Mouse (Mus musculus): Measurements from ENCODE around the gene Agrp. TPM values are rescaled to one million over a fixed set of nuclear protein-coding genes. Genes with fewer than 3 reads are reported as not detected.

Gene Agrp
- total RNA-seq, 2 experiments from 2014 or later, result not detected

- peak; percentile 33 for ATAC-seq (ENCODE audit: poor library complexity, severe bottlenecking)
Measured at GRCm38 (mm10) chr8:105623118-105623517, 14.1 kb downstream of the Agrp start.

- ATAC-seq (ENCODE audit: poor library complexity, severe bottlenecking), result peak; percentile 96
Measured at GRCm38 (mm10) chr8:105622421-105622920, 14.7 kb downstream of the Agrp start.

- ATAC-seq (ENCODE audit: poor library complexity, severe bottlenecking), result no peak
Measured at GRCm38 (mm10) chr8:105621841-105622240, 15.4 kb downstream of the Agrp start.

GRCm38 (mm10) chr8:105620946-105621720, 16.1 kb downstream of the Agrp start:
- no peak for ATAC-seq (ENCODE audit: poor library complexity, severe bottlenecking)

- no peak for ATAC-seq (ENCODE audit: poor library complexity, severe bottlenecking)
Measured at GRCm38 (mm10) chr8:105620211-105620610, 17.0 kb downstream of the Agrp start.

GRCm38 (mm10) chr8:105618892-105619591, 18.2 kb downstream of the Agrp start:
- no peak for ATAC-seq (ENCODE audit: poor library complexity, severe bottlenecking)

- ATAC-seq (ENCODE audit: poor library complexity, severe bottlenecking), result no peak
Measured at GRCm38 (mm10) chr8:105618279-105618634, 18.9 kb downstream of the Agrp start.

GRCm38 (mm10) chr8:105617451-105618278, 19.5 kb downstream of the Agrp start:
- ATAC-seq (ENCODE audit: poor library complexity, severe bottlenecking), result no peak

GRCm38 (mm10) chr8:105615942-105616341, 21.3 kb downstream of the Agrp start:
- no peak for ATAC-seq (ENCODE audit: poor library complexity, severe bottlenecking)

GRCm38 (mm10) chr8:105613830-105614511, 23.2 kb downstream of the Agrp start:
- ATAC-seq (ENCODE audit: poor library complexity, severe bottlenecking), result peak; percentile 70

- ATAC-seq (ENCODE audit: poor library complexity, severe bottlenecking), result peak; percentile 12
Measured at GRCm38 (mm10) chr8:105613037-105613436, 24.2 kb downstream of the Agrp start.

GRCm38 (mm10) chr8:105611836-105612235, 25.4 kb downstream of the Agrp start:
- ATAC-seq (ENCODE audit: poor library complexity, severe bottlenecking), result no peak

- ATAC-seq (ENCODE audit: poor library complexity, severe bottlenecking), result no peak
Measured at GRCm38 (mm10) chr8:105609771-105610170, 27.4 kb downstream of the Agrp start.

- ATAC-seq (ENCODE audit: poor library complexity, severe bottlenecking), result no peak
Measured at GRCm38 (mm10) chr8:105609355-105609754, 27.8 kb downstream of the Agrp start.

GRCm38 (mm10) chr8:105607684-105608083, 29.5 kb downstream of the Agrp start:
- peak; percentile 36 for ATAC-seq (ENCODE audit: poor library complexity, severe bottlenecking)

GRCm38 (mm10) chr8:105607062-105607461, 30.1 kb downstream of the Agrp start:
- no peak for ATAC-seq (ENCODE audit: poor library complexity, severe bottlenecking)

GRCm38 (mm10) chr8:105606189-105607023, 30.8 kb downstream of the Agrp start:
- ATAC-seq (ENCODE audit: poor library complexity, severe bottlenecking), result peak; percentile 7

- ATAC-seq (ENCODE audit: poor library complexity, severe bottlenecking), result peak; percentile 30
Measured at GRCm38 (mm10) chr8:105605491-105606188, 31.6 kb downstream of the Agrp start.

- peak; percentile 70 for ATAC-seq (ENCODE audit: poor library complexity, severe bottlenecking)
Measured at GRCm38 (mm10) chr8:105604804-105605381, 32.3 kb downstream of the Agrp start, which contains the start of gene Ripor1. Gene Ripor1 (plus strand): TSS chr8:105605255.

Data from megakaryocyte, adult 5-6 weeks (primary cell).